Mouse (Mus musculus) gastrocnemius, adult 18-20 months (tissue): Measurements from ENCODE around the gene Selenow. TPM values are rescaled to one million over a fixed set of nuclear protein-coding genes. Genes with fewer than 3 reads are reported as not detected.
A peak's percentile ranks its signal among the peaks of the same experiment; 100 is the strongest.

Source experiments
- DNase-seq: peaks from one replicate; pipeline ENCODE4 v3.0.0; 2021; ENCODE audit warnings: low spot score
- long read RNA-seq, 2 experiments: library from polyadenylated mRNA; stranded (forward); transcript quantifications; one replicate each; pipeline ENCODE4 v2.0.0; 2021
- total RNA-seq, 2 experiments: library from RNA; stranded (reverse); gene quantifications; 2 replicates each; pipeline ENCODE4 v1.2.3; 2021

The Selenow gene
- total RNA-seq = 1,000 to 10,000 TPM; 1,514 to 1,837 TPM
- long read RNA-seq, experiment 1, transcript Selenow-201 (6 exons, 736 nt) = major isoform, 2,534 of 2,686 reads
- long read RNA-seq, experiment 1, partial matches to known transcripts = 94 of 2,686 reads
- long read RNA-seq, experiment 1, other reads (novel, unspliced or antisense) = 58 of 2,686 reads
- long read RNA-seq, experiment 2, transcript Selenow-201 (6 exons, 736 nt) = major isoform, 1,868 of 1,975 reads
- long read RNA-seq, experiment 2, partial matches to known transcripts = 72 of 1,975 reads
- long read RNA-seq, experiment 2, other reads (novel, unspliced or antisense) = 35 of 1,975 reads

- DNase-seq = peak; percentile 93
These were observed at the start of gene Selenow for GRCm38 (mm10) chr7:15922220-15922773. TSS of gene Selenow (minus strand) at chr7:15922402.

- no peak for DNase-seq
These were observed 47.5 kb upstream of the Selenow start for GRCm38 (mm10) chr7:15969674-15970073.

GRCm38 (mm10) chr7:15968322-15968721, 46.1 kb upstream of the Selenow start:
- DNase-seq = no peak

- peak; percentile 82 for DNase-seq
These were observed 45.1 kb upstream of the Selenow start, which contains the start of gene Ehd2 for GRCm38 (mm10) chr7:15967312-15967711. TSS of gene Ehd2 (minus strand) at chr7:15967567.

GRCm38 (mm10) chr7:15966489-15966888, 44.3 kb upstream of the Selenow start:
- DNase-seq = no peak

- no peak for DNase-seq
These were observed 41.8 kb upstream of the Selenow start for GRCm38 (mm10) chr7:15963798-15964652.

GRCm38 (mm10) chr7:15962311-15963288, 40.4 kb upstream of the Selenow start:
- peak; percentile 92 for DNase-seq

- DNase-seq = no peak
These were observed 39.6 kb upstream of the Selenow start for GRCm38 (mm10) chr7:15961798-15962197.

- no peak for DNase-seq
These were observed 39.0 kb upstream of the Selenow start for GRCm38 (mm10) chr7:15961239-15961638.

- DNase-seq = no peak
These were observed 38.5 kb upstream of the Selenow start for GRCm38 (mm10) chr7:15960691-15961090.

- no peak for DNase-seq
These were observed 33.9 kb upstream of the Selenow start for GRCm38 (mm10) chr7:15956143-15956542.

GRCm38 (mm10) chr7:15955509-15955908, 33.3 kb upstream of the Selenow start:
- DNase-seq = no peak

- peak; percentile 48 for DNase-seq
These were observed 32.8 kb upstream of the Selenow start for GRCm38 (mm10) chr7:15954978-15955443.

GRCm38 (mm10) chr7:15954436-15954835, 32.2 kb upstream of the Selenow start:
- no peak for DNase-seq

- DNase-seq = no peak
These were observed 31.3 kb upstream of the Selenow start for GRCm38 (mm10) chr7:15953307-15954074.

- DNase-seq = no peak
These were observed 30.2 kb upstream of the Selenow start for GRCm38 (mm10) chr7:15952416-15952815.

GRCm38 (mm10) chr7:15950008-15950407, 27.8 kb upstream of the Selenow start:
- no peak for DNase-seq

GRCm38 (mm10) chr7:15949216-15949790, 27.1 kb upstream of the Selenow start:
- DNase-seq = no peak

- DNase-seq = peak; percentile 94
These were observed 26.3 kb upstream of the Selenow start for GRCm38 (mm10) chr7:15948381-15948941.
